Mouse (Mus musculus) lung, postnatal 0 days (tissue): ENCODE results near the gene Gpc6.

Experiments used
- CTCF ChIP-seq: IDR thresholded peaks from 2 replicates; pipeline ENCODE4 v1.5.1; 2016; ENCODE audit warnings: antibody characterized with exemption, mild to moderate bottlenecking
- EP300 ChIP-seq: IDR thresholded peaks from 2 replicates; pipeline ENCODE4 v1.6.1; 2016; ENCODE audit warnings: antibody characterized with exemption, mild to moderate bottlenecking, control low read depth

- TF ChIP-seq CTCF: no peak
- no peak for TF ChIP-seq EP300
Observed at GRCm38 (mm10) chr14:117529439-117529838, 604.3 kb downstream of the Gpc6 start.
